27 mouse cellular contexts compared by ENCODE assay signal in the genomic region with DNA sequence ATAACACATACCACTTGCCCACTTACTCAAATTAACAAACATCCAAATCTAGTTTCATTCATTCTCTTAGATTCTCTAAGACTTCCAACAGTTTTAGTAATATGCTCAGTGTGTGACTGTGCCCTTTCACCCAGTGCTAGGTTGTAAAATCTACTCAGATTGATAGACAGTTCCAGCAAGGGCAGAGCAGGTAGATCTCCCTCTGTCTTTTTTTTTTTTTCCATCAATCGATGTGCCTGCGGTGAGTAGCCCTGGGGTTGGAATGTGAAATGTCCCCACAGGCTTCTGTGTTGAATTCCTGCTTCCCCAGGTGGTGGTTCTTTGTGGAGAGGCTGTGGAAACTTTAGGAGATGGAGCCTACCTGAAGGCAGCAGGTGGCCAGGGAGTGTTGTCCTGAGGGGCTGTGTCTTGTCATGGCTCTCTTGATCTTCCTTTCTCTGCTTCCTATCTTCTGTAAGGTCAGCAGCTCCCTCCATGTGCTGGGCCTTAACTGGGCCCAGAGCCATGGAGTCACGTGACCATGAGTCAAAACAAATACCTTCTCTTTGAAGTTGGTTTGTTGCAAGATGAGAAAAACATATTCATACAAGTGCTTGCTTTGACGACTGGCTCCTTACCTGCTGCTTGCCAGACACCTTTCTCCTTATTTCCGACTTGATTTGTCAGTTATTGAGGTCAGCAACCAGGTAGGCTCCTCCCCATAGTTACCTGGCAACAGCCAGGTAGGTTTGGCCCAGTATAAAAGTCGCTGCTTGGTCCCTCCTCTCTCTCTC.
DNase-seq lines count a peak whose midpoint lies in the region; ATAC-seq and TF ChIP-seq lines count a peak whose summit lies in the region.
"Had no signal": no experiment of that assay in that cellular context is flagged by ENCODE, and none has a peak within 500 bp of the region (broad histone marks: within the 10 kb centered on the region; RNA-seq: fewer than 3 reads in every experiment).

No protein-coding gene starts in this region.

- 50% methylated on average over 6 of the region's 6 CpGs for WGBS in lung, postnatal 0 days
- WGBS in forebrain, embryonic 10.5 days: 71% methylated on average over 6 of the region's 6 CpGs

- H3K36me3 ChIP-seq in lung, postnatal 0 days (ENCODE audit: insufficient read depth, low read length): no peaks in the 10 kb centered on the region
- no peaks in the 10 kb centered on the region for H3K36me3 ChIP-seq in forebrain, embryonic 10.5 days (replicated peaks)
- H3K36me3 ChIP-seq: embryonic facial prominence, embryonic 13.5 days; heart, embryonic 10.5 days; hindbrain, embryonic 15.5 days; kidney, embryonic 15.5 days; limb, embryonic 13.5 days; liver, embryonic 15.5 days; midbrain, embryonic 12.5 days; neural tube, embryonic 12.5 days had no signal

- TF ChIP-seq EP300 in lung, postnatal 0 days (IDR thresholded peaks at IDR 0.05): no peak

- H3K4me1 ChIP-seq in lung, postnatal 0 days (ENCODE audit: insufficient read depth, low read depth, low read length): 0 out of 2 replicates have a peak, but pooled peaks cover 3% of the 10 kb centered on the region
- no peaks in the 10 kb centered on the region for H3K4me1 ChIP-seq in forebrain, embryonic 10.5 days
- H3K4me1 ChIP-seq: heart, embryonic 10.5 days; hindbrain, embryonic 15.5 days; liver, embryonic 15.5 days; midbrain, embryonic 12.5 days; neural tube, embryonic 12.5 days had no signal

- no peak overlapping the region for H3K4me2 ChIP-seq in lung, postnatal 0 days (replicated peaks; ENCODE audit: low read depth, low read length)
- H3K4me2 ChIP-seq: embryonic facial prominence, embryonic 13.5 days; forebrain, embryonic 13.5 days; hindbrain, embryonic 15.5 days; kidney, embryonic 15.5 days; limb, embryonic 13.5 days; liver, embryonic 15.5 days; midbrain, embryonic 12.5 days; neural tube, embryonic 12.5 days had no signal

- 0 out of 2 replicates have a peak overlapping the region, but pooled peaks have one; percentile 3 for H3K27ac ChIP-seq in lung, postnatal 0 days (ENCODE audit: low read length)
- H3K27ac ChIP-seq in forebrain, embryonic 10.5 days: no peak overlapping the region
- H3K27ac ChIP-seq: embryonic facial prominence, embryonic 13.5 days; forebrain, embryonic 13.5 days; heart, embryonic 10.5 days; hindbrain, embryonic 15.5 days; kidney, embryonic 15.5 days; limb, embryonic 13.5 days; liver, embryonic 15.5 days; midbrain, embryonic 12.5 days; neural tube, embryonic 12.5 days had no signal

- H3K4me3 ChIP-seq in lung, postnatal 0 days (ENCODE audit: low read depth, low read length): no peak overlapping the region
- no peak overlapping the region for H3K4me3 ChIP-seq in forebrain, embryonic 10.5 days
- H3K4me3 ChIP-seq: embryonic facial prominence, embryonic 13.5 days; erythroblast, embryonic 14.5 days; forebrain, embryonic 13.5 days; heart, embryonic 10.5 days; hindbrain, embryonic 15.5 days; kidney, embryonic 15.5 days; limb, embryonic 13.5 days; liver, embryonic 15.5 days; midbrain, embryonic 12.5 days; neural tube, embryonic 12.5 days had no signal

- TF ChIP-seq CTCF in lung, postnatal 0 days (IDR thresholded peaks at IDR 0.05): no peak

- no peaks in the 10 kb centered on the region for H3K9me3 ChIP-seq in lung, postnatal 0 days (ENCODE audit: low read length)
- no peaks in the 10 kb centered on the region for H3K9me3 ChIP-seq in forebrain, embryonic 10.5 days
- H3K9me3 ChIP-seq: embryonic facial prominence, embryonic 13.5 days; forebrain, embryonic 13.5 days; heart, embryonic 10.5 days; hindbrain, embryonic 15.5 days; kidney, embryonic 15.5 days; limb, embryonic 13.5 days; liver, embryonic 15.5 days; midbrain, embryonic 12.5 days; neural tube, embryonic 12.5 days had no signal

- no peaks in the 10 kb centered on the region for H3K27me3 ChIP-seq in lung, postnatal 0 days (replicated peaks; ENCODE audit: insufficient read depth, low read length)
- H3K27me3 ChIP-seq in forebrain, embryonic 10.5 days (ENCODE audit: poor library complexity, severe bottlenecking): no peaks in the 10 kb centered on the region
- H3K27me3 ChIP-seq: embryonic facial prominence, embryonic 13.5 days; forebrain, embryonic 13.5 days; hindbrain, embryonic 15.5 days; kidney, embryonic 15.5 days; limb, embryonic 13.5 days; liver, embryonic 15.5 days; midbrain, embryonic 12.5 days; neural tube, embryonic 12.5 days had no signal

- no peak overlapping the region for H3K9ac ChIP-seq in lung, postnatal 0 days (replicated peaks; ENCODE audit: low read depth)
- H3K9ac ChIP-seq: embryonic facial prominence, embryonic 13.5 days; forebrain, embryonic 13.5 days; hindbrain, embryonic 15.5 days; kidney, embryonic 15.5 days; limb, embryonic 13.5 days; liver, embryonic 15.5 days; midbrain, embryonic 12.5 days; neural tube, embryonic 12.5 days had no signal

- peak; percentile 78 for ATAC-seq in lung, postnatal 0 days
- ATAC-seq: forebrain, embryonic 13.5 days had no signal

- DNase-seq in adrenal gland, postnatal 36 days: peak; percentile 1 to 6
- DNase-seq in adrenal gland, postnatal 10 days: no peak
- DNase-seq in 3134 (ENCODE audit: extremely low read depth, insufficient read length, low spot score) (peak; percentile 23), NIH3T3 (ENCODE audit: low read depth) (peak; percentile 69)
- DNase-seq in lung, postnatal 0 days (ENCODE audit: low spot score): peak; percentile 70
- no peak for DNase-seq in kidney, adult 8-10 months
- DNase-seq in Muller cell, postnatal 12 days (ENCODE audit: inconsistent ontology term): no peak
- no peak for DNase-seq in forebrain, embryonic 10.5 days (ENCODE audit: extremely low spot score, low spot score)
- DNase-seq: B cell, adult 2 months; cerebellum, adult 18-20 months; cerebellum, postnatal 25 days; embryo, embryonic 11 days; heart, postnatal 4 days; kidney, postnatal 36 days; right cerebral cortex, postnatal 4 days; thymus, adult 2 months; thymus, postnatal 4 days had no signal

Comparison
In these comparisons a context has a peak if more than half of its experiments do, and no peak if none do; other contexts are left out.
1. DNase-seq: peak in adrenal gland, postnatal 36 days (2 of 2), 3134 (single experiment), NIH3T3 (single experiment) and lung, postnatal 0 days (single experiment); none in adrenal gland, postnatal 10 days (single experiment), kidney, adult 8-10 months (0 of 2), Muller cell, postnatal 12 days (single experiment) and forebrain, embryonic 10.5 days (single experiment).